Mouse (Mus musculus): ENCODE data around the gene Oat.

Gene Oat

GRCm38 (mm10) chr7:132540597-132540996, 35.6 kb downstream of the Oat start:
- no peak for DNase-seq

GRCm38 (mm10) chr7:132529206-132529605, 47.0 kb downstream of the Oat start:
- DNase-seq: no peak

GRCm38 (mm10) chr7:132513419-132513982, 62.7 kb downstream of the Oat start:
- no peak for DNase-seq

GRCm38 (mm10) chr7:132509110-132509509, 67.1 kb downstream of the Oat start:
- no peak for DNase-seq
